Mouse (Mus musculus) heart, adult 2 months (tissue): ENCODE results near the gene Scamp4.

ENCODE experiments used
- CTCF ChIP-seq: fragments of 200-600 bp; IDR thresholded peaks from 2 replicates; pipeline ENCODE4 v1.8.1; 2022; ENCODE audit warnings: antibody characterized with exemption, mild to moderate bottlenecking, moderate library complexity
- POLR2A ChIP-seq: fragments of 200-500 bp; IDR thresholded peaks from 2 replicates; pipeline ENCODE4 v1.6.1; 2011; ENCODE audit warnings: mild to moderate bottlenecking, low read depth, low read length, control low read depth; ENCODE audit not compliant: insufficient read depth

- TF ChIP-seq POLR2A (no peak), CTCF (no peak)
Measured at GRCm38 (mm10) chr10:80583047-80583446, 19.6 kb upstream of the Scamp4 start.
